Mouse (Mus musculus): ENCODE measurements around the gene Srsf2. TPM values are rescaled to one million over a fixed set of nuclear protein-coding genes. Genes with fewer than 3 reads are reported as not detected.
A peak's percentile ranks its signal among the peaks of the same experiment; 100 is the strongest.

Gene Srsf2
- polyA plus RNA-seq, 1 experiment: 156 TPM

DNA sequence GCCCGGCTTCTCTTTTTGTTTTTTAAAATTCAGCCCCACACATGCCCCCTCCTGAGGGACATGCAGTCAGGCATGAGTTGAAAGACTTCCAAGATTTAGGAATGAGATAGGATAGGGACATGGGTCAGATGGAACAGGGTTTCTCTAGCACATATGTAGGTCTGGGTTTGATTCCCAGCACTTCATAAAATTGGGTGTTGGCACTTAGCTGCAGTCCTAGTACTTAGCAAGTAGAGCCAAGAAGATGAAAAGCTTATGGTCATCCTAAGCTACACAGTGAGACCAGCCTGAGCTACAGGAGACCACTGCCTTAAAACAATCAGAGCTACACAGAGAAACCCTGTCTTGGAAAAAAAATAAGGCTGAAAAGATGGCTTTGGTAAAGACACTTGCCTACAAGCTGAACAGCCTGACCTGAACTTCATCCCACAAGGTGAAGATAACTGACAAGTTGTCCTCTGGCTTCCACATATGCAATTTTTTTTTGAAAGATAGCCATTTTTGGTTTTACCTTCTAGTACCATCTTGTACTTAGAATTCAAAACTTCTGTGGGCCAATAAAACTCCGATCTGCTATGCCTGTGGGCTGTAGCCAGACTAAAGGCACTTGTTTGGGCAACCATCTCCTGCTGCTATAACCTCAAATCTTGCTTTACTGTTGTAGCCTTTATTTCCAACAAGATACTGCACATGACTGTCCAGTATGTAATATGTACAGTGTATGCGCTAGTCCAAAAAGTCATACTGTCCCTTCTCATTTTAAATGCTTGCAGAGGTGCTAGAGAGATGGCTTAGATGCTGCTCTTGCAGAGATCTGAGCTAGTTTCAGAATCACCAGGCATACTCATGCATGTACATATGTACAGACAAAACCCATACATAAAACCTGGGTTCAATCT is 5.5 kb downstream of the Srsf2 start:
- Histone ChIP-seq H3K4me1 (ENCODE audit: control insufficient read depth, insufficient read depth, low read length) (peaks cover 3% of the 10 kb centered on the region), H3K27me3 (ENCODE audit: control insufficient read depth, insufficient read depth, low read length) (no peaks in the 10 kb centered on the region), H3K36me3 (ENCODE audit: control insufficient read depth, insufficient read depth, low read length) (peaks cover 4% of the 10 kb centered on the region), H3K27ac (ENCODE audit: control insufficient read depth, insufficient read depth, low read depth, low read length) (no peak overlapping the region), H3K4me3 (ENCODE audit: control insufficient read depth, low read depth, low read length) (no peak overlapping the region)
- no peak for TF ChIP-seq CTCF (IDR thresholded peaks at IDR 0.05; ENCODE audit: control insufficient read depth, insufficient read depth, insufficient replicate concordance, low read depth, low read length)
- TF ChIP-seq POLR2A (IDR thresholded peaks at IDR 0.05; ENCODE audit: control insufficient read depth, low read depth, low read length): no peak

DNA sequence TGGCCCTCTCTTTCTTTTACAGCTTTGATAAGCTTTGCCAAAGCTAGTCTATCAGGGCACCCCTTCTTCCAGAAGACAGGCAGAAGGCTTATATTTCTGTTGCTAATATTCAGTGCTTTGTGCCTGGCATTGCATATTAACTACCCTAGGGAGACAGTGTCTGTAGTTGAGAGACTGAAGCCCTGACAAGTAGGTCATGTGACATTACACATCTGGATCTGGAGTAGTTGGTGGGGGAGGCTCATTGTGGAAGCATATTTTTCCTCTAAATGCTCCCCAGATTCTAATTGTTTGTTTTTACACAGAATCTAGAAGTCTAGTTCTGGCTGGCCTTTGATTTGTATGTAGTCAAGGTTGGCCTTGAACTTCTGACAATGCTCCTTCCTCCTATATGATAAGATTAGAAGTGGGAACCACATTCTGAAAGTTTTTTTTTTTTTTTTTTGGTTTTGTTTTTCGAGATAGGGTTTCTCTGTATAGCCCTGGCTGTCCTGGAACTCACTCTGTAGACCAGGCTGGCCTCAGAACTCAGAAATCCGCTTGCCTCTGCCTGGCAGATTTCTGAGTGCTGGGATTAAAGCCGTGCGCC is 6.2 kb downstream of the Srsf2 start:
- no peak for TF ChIP-seq POLR2A (IDR thresholded peaks at IDR 0.05; ENCODE audit: control insufficient read depth, low read depth, low read length)
- TF ChIP-seq CTCF (IDR thresholded peaks at IDR 0.05; ENCODE audit: control insufficient read depth, insufficient read depth, insufficient replicate concordance, low read depth, low read length): no peak
- Histone ChIP-seq H3K4me1 (ENCODE audit: control insufficient read depth, insufficient read depth, low read length) (peaks cover 6% of the 10 kb centered on the region), H3K4me3 (ENCODE audit: control insufficient read depth, low read depth, low read length) (no peak overlapping the region), H3K36me3 (ENCODE audit: control insufficient read depth, insufficient read depth, low read length) (peaks cover 5% of the 10 kb centered on the region), H3K27ac (ENCODE audit: control insufficient read depth, insufficient read depth, low read depth, low read length) (no peak overlapping the region), H3K27me3 (ENCODE audit: control insufficient read depth, insufficient read depth, low read length) (no peaks in the 10 kb centered on the region)

DNA sequence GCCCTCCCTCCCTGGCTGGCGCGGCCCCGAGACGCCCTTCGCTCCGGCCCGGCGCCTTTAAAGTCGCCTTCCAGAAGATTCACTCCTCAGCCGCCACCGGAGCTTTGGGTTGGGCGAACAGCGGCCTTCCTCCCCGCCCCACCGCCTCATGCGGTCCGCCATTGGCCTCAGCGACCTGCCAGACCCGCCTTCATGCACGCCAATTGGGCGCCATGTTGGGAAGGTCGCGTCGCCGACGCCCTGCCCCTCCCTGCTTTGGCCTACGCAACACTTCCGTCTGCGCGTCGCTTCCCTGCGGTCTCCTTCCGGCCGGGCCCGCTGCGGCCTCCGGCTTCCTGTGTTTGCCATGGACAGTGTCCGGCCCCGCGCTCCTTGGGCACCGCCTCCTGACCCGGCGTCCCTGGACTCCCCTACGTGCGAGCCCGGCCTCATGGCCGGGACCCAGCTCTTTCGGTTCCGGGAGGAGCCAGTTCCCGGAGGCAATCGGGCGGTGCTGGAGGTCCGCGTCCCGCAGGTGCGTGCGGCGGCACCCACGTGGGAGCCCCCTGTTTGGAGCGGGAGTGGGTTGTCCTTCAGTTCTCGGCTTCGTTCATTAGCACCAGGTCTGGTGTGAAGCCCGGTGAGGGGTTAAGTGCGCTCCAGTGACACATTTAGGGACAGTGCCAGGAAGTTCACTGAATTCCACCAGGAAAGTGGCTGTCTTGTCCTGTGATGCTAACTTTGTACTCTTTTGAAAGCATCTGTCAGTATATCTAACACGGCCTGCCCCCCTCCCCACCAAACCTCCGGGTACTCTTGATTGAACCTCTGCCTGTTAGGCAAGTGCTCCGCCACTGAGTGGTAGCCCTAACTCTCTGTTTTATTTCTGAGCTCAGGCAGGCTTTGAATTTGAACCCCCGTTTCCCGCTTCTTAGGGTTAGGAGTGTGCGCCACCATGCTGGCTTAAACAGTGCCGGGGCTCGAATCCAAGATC is 9.3 kb downstream of the Srsf2 start, which contains the start of the genes Mettl23 and Jmjd6:
TSS of gene Mettl23 (plus strand) at position 18 of the 973 bp plus-strand sequence.
TSS of gene Jmjd6 (minus strand) at position 189 of the 973 bp plus-strand sequence.
- Histone ChIP-seq H3K27me3 (ENCODE audit: control insufficient read depth, insufficient read depth, low read length) (no peaks in the 10 kb centered on the region), H3K4me1 (ENCODE audit: control insufficient read depth, insufficient read depth, low read length) (peaks cover 7% of the 10 kb centered on the region), H3K4me3 (ENCODE audit: control insufficient read depth, low read depth, low read length) (peak within 1 kb of the TSS; percentile 92), H3K27ac (ENCODE audit: control insufficient read depth, insufficient read depth, low read depth, low read length) (peak within 1 kb of the TSS; percentile 96), H3K36me3 (ENCODE audit: control insufficient read depth, insufficient read depth, low read length) (peaks cover 8% of the 10 kb centered on the region)
- TF ChIP-seq POLR2A (IDR thresholded peaks at IDR 0.05; ENCODE audit: control insufficient read depth, low read depth, low read length) (peak; percentile 94), CTCF (IDR thresholded peaks at IDR 0.05; ENCODE audit: control insufficient read depth, insufficient read depth, insufficient replicate concordance, low read depth, low read length) (no peak)

DNA sequence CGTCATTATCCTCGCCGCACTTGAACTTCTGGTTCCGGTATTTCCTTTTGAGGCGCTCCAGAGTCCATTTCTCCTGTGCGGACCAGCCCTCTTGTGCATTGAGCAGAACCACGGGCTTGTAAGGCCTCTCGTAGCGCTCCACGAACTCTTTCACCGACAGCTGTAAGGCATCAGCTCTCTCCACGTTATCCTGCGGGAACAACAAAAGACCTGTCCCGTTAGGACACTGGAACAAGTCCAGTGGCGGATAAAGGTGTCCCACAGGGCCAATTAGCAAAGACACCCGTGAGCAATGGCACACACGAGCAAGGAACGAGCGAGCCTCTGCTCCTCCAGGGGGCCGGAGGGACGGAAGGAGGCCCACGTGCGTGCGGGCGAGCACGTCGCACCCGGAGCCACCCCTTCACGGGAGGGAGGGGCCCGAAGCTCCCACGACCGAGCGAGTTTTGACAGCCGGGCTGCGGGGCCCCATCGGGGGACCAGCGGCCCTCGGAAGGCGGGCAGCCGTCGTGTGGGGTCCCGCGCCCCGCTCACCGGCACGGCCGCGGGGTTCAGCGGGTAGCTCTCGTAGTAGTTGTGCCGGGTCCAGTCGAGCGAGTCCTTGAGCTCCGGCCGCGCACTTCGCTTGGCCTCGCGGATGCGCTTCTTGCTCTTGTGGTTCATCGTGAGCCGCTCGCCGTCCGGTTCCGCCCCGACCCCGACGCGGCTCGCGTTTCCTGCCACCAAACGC is 10.2 kb downstream of the Srsf2 start:
- H3K27ac ChIP-seq (ENCODE audit: control insufficient read depth, insufficient read depth, low read depth, low read length): peak overlapping the region; percentile 96
- H3K4me3 ChIP-seq (ENCODE audit: control insufficient read depth, low read depth, low read length): peak overlapping the region; percentile 92
- no peaks in the 10 kb centered on the region for H3K27me3 ChIP-seq (ENCODE audit: control insufficient read depth, insufficient read depth, low read length)
- peaks cover 7% of the 10 kb centered on the region for H3K4me1 ChIP-seq (ENCODE audit: control insufficient read depth, insufficient read depth, low read length)
- peaks cover 8% of the 10 kb centered on the region for H3K36me3 ChIP-seq (ENCODE audit: control insufficient read depth, insufficient read depth, low read length)
- TF ChIP-seq CTCF (IDR thresholded peaks at IDR 0.05; ENCODE audit: control insufficient read depth, insufficient read depth, insufficient replicate concordance, low read depth, low read length) (no peak), POLR2A (IDR thresholded peaks at IDR 0.05; ENCODE audit: control insufficient read depth, low read depth, low read length) (no peak; the same call in 1 of the 2 replicates)

DNA sequence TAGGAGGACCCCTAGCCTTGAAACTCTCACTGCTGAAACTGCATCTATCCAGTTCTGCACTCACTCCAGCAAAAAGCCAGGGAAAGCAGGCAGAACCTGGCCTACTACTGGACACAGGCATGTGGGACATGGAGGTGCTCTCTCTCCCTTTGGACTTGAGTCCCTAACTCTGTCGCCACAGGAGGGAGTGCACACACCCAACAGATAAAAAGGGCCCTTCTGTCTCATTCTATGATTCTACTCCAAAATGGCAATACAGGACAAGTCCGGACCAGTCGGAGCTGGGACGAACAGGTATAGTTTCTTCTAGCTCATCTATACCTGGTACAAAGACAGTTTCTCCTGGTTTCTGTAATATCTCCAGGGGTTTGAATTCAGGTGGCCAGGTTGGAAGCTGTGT is 12.1 kb downstream of the Srsf2 start:
- H3K4me3 ChIP-seq (ENCODE audit: control insufficient read depth, low read depth, low read length): peak overlapping the region; percentile 52
- H3K27ac ChIP-seq (ENCODE audit: control insufficient read depth, insufficient read depth, low read depth, low read length): no peak overlapping the region
- H3K36me3 ChIP-seq (ENCODE audit: control insufficient read depth, insufficient read depth, low read length): peaks cover 10% of the 10 kb centered on the region
- TF ChIP-seq POLR2A (IDR thresholded peaks at IDR 0.05; ENCODE audit: control insufficient read depth, low read depth, low read length): no peak
- TF ChIP-seq CTCF (IDR thresholded peaks at IDR 0.05; ENCODE audit: control insufficient read depth, insufficient read depth, insufficient replicate concordance, low read depth, low read length): no peak
- H3K4me1 ChIP-seq (ENCODE audit: control insufficient read depth, insufficient read depth, low read length): peaks cover 7% of the 10 kb centered on the region
- no peaks in the 10 kb centered on the region for H3K27me3 ChIP-seq (ENCODE audit: control insufficient read depth, insufficient read depth, low read length)

DNA sequence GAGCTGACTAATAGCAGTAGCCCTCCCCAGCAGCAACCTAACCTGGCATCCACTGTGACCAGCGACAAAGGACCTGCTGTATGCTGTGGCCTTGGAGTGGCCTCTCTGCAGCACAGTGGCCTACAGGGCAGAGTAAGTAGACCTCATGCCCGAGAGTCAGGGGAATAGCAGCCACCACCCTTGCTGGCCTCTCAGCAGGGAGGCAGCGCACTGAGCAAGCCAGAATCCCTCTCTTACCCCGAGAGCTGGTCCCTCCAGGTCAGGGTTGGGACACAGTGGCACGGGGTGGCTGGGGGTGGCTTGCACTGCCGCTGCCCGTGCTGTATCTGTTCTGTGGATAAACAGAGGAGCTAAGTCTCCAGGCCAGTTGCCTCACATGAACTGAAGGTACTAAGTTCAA is 13.3 kb downstream of the Srsf2 start:
- Histone ChIP-seq H3K27me3 (ENCODE audit: control insufficient read depth, insufficient read depth, low read length) (no peaks in the 10 kb centered on the region), H3K27ac (ENCODE audit: control insufficient read depth, insufficient read depth, low read depth, low read length) (peak overlapping the region; percentile 38), H3K4me1 (ENCODE audit: control insufficient read depth, insufficient read depth, low read length) (peaks cover 7% of the 10 kb centered on the region), H3K4me3 (ENCODE audit: control insufficient read depth, low read depth, low read length) (0 out of 2 replicates have a peak overlapping the region, but pooled peaks have one; percentile 20), H3K36me3 (ENCODE audit: control insufficient read depth, insufficient read depth, low read length) (peaks cover 10% of the 10 kb centered on the region)
- TF ChIP-seq CTCF (IDR thresholded peaks at IDR 0.05; ENCODE audit: control insufficient read depth, insufficient read depth, insufficient replicate concordance, low read depth, low read length) (no peak), POLR2A (IDR thresholded peaks at IDR 0.05; ENCODE audit: control insufficient read depth, low read depth, low read length) (no peak; the same call in 1 of the 2 replicates)
